Mouse (Mus musculus): ENCODE data around the gene Hoxb9.

GRCm38 (mm10) chr11:96298895-96299667 is 27.8 kb downstream of the Hoxb9 start:
- TF ChIP-seq CTCF (IDR thresholded peaks at IDR 0.05; ENCODE audit: low read depth, low read length): no peak
- TF ChIP-seq POLR2A (IDR thresholded peaks at IDR 0.05; ENCODE audit: extremely low read depth, insufficient read depth, low read length): no peak
